Mouse (Mus musculus): Measurements from ENCODE around the gene Gm49405.

The Gm49405 gene

DNA sequence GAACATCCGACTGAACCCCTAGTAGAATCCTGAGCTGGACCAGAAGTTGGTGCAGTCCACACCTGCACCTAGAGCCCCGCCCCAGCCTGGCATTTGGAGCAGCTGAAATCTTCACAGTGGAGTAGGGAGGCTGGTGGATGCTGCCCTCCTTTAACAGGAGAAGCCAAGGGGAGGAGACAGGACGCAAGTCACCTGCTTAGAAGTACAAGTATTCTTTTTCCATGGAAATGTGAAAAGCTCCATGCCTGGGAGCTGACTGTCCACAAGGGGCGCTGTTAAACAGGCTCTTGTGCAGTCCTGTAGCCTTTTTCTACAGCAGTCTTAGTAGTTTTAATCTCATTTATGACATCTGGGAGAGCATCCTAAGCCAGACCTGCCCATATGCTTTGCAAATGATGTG lies 11.7 kb upstream of the Gm49405 start:
- no peak for DNase-seq

- DNase-seq: no peak
Observed at GRCm38 (mm10) chr19:3990804-3991203, 9.6 kb upstream of the Gm49405 start.

DNA sequence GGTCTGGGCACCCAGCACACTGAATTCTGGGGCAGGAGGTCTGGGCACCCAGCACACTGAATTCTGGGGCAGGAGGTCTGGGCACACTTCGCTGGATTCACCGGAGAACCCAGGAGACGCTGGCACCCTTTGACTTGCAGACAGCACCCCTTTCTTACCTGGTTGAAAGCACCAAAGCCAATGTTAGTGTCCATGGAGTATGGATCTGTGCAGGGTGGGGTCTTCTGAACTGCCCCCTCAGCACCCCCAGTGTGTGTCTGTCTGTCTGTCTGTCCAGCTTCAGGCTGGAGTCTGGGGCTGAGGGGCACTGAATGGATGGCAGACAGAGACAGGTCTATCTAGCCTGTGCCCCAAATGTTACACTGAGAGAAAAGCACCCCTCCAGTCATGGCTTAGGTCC lies 8.9 kb upstream of the Gm49405 start:
- DNase-seq: no peak

DNA sequence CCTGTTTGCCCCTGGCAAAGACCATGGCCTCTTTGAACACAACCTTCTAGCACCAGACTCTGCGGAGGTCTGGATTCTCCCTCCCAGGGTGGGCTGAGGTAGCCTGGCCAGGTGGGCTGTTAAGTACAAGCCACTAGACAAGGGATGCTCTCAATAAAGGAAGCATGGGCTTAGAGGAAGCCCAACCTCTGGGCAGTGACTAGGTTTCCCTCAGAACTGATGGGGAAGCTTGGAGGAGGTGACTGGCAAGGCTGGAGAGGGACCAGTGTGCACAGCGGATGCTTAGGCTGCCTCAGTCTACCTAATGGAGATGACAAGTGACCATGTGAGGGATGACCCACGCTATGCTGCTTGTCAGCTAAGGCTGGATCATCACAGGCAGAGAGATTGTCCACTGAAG lies 8.5 kb upstream of the Gm49405 start:
- no peak for DNase-seq

- DNase-seq: no peak
Observed at GRCm38 (mm10) chr19:3992416-3992815, 8.0 kb upstream of the Gm49405 start, which contains the start of gene Tbx10. Gene Tbx10, plus strand, starts transcription at chr19:3992752.

GRCm38 (mm10) chr19:3994932-3995331 lies 5.5 kb upstream of the Gm49405 start:
- DNase-seq: no peak

DNA sequence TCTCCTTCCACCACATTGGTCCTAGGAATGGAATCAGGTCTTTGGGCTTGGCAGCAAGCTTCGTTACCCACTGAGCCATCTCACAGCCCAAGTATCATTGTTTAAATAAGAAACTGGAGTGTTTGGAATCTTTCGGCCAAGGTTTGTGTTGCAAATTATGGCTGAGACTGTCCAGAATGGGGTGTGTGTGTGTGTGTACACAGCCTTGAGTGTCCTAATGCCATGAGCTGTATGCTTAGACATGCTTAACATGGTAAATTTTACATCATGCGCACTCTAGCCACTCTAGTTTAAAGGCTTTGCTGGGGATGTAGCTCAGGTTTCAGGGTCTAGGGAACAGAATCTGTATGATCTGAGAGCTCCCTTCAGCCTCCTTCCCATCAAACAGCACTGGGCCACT lies 4.9 kb upstream of the Gm49405 start:
- DNase-seq: no peak

DNA sequence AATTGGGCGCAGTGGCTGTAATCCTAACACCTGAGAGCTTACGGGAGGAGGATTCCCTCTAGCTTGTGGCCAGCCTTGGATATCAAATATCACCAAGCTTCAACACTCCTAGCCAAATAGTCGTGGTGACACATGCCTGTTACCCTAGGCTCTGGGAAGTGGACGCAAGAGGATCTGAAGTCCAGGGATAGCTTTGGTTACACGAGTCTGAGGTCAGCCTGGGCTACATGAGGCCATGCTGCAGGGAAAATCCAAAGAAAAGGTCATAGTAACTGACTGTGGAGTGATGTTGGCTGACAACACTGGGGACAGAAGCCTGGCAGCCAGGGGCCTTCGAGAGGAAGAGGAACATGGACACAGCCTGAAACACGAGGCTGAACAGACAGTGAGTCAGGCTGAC lies 4.3 kb upstream of the Gm49405 start:
- DNase-seq: no peak

DNA sequence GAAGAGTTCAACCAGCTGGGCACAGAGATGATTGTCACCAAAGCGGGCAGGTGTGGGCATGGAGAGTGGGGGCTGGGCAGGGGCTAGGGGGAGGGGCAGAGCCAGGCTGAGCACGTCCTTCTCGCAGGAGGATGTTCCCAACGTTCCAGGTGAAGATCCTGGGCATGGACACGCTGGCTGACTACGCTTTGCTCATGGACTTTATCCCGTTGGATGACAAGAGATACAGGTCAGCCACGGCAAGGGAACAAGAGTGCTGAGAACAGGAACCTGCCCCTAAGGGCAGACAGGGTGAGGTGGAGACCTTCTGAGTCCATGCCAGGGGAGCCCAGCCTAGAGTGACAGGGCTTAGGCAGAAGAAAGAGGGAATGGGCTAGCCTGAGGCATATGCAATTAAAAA lies 3.7 kb upstream of the Gm49405 start:
- DNase-seq: no peak

- no peak for DNase-seq
Observed at GRCm38 (mm10) chr19:3997231-3997630, 3.2 kb upstream of the Gm49405 start.

GRCm38 (mm10) chr19:3998335-3998734 lies 2.1 kb upstream of the Gm49405 start:
- DNase-seq: no peak

GRCm38 (mm10) chr19:3999121-3999730 lies 1.2 kb upstream of the Gm49405 start:
- no peak for DNase-seq

DNA sequence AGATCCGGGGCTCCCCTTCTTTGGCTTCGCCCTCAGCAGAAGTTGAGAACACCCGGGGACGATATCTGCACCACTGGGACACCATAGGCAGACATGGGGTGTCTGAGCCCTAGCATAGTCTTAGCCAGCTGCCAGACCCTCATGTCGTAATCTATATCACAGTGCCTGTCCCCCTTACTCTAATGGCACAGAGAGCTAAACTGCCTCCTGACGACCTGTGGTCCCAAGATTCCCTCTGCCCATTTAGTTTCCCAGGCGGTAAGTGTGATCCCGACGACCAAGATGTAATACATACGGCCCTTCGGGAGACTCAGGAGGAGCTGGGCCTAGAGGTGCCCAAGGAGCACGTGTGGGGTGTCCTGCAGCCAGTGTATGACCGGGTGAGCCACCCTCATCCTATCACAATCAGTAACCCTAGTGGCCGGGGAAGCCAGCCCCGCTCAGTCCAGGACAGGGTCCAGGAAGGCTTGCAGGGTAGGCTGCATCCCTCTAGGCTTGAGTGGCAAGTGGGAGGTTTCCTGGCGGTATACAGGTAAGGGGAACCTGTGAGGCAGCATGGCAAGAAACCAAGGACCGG lies 611 bp downstream of the Gm49405 start:
- no peak for DNase-seq

- no peak for DNase-seq
Observed at GRCm38 (mm10) chr19:4001752-4002151, 1.3 kb downstream of the Gm49405 start.

DNA sequence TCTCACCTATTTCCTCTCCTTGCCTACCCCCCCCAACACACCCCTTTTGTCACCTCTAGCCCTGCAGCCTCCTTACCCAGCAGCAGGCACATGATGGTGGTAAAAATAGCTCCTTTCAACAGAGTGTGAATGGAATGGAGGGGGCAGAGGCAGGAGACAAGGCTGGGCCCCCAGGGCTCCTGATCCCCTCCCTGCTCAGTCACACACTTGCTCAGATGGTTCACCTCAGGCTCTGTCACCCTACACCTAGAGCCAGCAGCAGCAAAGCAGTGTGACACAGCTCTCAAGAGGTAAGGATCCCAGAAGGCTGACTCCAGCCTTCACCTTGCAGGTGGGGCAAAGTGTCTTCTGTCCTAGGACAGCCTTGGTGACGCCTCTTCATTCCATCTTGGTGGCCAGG lies 2.7 kb downstream of the Gm49405 start, which contains the start of gene Doc2g:
TSS of gene Doc2g (plus strand) at position 202 of the 400 bp plus-strand sequence.
- DNase-seq: no peak

DNA sequence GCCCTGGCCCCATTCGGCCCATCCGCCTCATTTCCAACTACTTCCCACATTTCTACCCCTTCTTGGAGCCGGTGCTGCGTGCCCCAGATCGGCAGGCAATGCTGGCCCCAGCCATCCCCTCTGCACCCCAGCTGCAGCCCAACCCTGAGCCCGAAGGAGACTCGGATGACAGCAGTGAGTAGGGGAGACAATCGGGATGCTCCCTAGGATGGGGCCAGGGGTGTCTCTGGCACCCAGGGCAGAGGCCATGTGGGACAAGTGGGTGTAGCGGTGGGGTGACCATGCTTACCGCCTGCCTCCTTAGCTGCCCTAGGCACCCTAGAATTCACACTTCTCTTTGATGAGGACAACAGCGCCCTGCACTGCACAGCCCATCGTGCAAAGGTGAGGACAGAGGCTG lies 3.2 kb downstream of the Gm49405 start:
- DNase-seq: no peak

- no peak for DNase-seq
Observed at GRCm38 (mm10) chr19:4004331-4004730, 3.9 kb downstream of the Gm49405 start.

GRCm38 (mm10) chr19:4005091-4005490 lies 4.7 kb downstream of the Gm49405 start:
- DNase-seq: no peak

DNA sequence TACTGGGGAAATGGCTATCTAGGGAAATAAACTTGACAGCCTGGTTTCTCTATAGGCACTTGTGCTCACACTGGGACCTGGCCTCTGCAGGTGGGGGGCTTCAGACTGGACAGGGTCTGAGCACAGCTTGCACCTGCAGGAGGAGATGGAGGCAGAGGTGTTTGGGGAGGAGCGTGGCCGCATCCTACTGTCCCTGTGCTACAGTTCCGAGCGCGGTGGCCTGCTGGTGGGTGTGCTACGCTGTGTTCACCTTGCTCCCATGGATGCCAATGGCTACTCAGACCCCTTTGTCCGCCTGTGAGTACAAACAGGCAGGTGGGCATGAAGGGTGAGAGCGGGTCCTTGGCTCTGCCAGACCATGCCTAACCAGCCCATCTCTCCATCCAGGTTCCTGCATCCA lies 5.5 kb downstream of the Gm49405 start:
- no peak for DNase-seq

- DNase-seq: no peak
Observed at GRCm38 (mm10) chr19:4011086-4011485, 10.7 kb downstream of the Gm49405 start.

DNA sequence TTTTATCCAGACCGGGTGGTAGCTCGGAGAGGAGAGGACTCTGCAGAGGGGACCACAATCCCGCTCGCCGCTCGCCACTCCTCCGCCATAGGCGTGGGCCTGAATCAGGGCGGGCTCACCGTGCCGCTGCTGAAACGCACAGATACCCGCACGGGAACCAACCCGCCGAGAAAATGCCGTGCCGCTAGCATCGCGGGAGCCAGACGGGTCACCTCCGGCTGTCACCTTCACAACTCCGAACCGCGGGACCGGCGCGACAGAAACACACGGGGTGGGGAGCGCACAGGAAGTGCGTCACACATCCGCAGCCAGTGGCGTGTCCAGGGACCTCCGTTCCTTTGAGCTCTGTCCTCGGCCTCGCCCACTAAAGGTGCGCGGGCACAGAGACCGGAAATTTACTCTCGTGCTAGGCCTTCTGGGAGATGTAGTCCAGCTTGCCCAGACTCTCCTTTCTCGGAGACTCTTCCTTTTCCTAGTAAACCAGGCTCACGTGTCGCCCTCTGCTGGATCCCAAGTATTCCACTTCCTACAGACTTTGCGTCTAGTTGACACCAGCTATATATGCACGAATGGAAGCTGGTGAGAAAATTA lies 12.1 kb downstream of the Gm49405 start, which contains the start of gene Ndufv1:
TSS of gene Ndufv1 (minus strand) at position 375 of the 591 bp plus-strand sequence.
- DNase-seq: peak; percentile 95

DNA sequence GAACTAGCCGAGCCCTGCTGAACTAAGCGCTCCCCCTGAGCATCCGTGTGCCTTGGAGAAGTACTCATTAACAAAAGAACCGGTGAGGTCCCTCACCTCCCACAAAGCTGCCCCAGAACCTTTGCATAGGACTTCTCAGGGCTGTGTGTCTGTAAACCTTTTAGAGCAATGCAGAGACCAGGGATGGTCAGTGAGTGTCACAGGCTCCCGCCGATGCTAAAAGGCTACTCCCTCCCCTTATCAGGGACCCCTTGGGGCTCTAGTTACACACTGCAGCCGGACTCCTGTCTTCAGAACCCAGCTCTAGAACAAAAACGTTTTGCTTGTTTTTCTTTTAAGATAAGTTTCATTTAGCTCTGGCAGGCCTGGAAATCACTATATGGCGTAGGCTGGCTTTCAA lies 12.6 kb downstream of the Gm49405 start:
- DNase-seq: no peak

DNA sequence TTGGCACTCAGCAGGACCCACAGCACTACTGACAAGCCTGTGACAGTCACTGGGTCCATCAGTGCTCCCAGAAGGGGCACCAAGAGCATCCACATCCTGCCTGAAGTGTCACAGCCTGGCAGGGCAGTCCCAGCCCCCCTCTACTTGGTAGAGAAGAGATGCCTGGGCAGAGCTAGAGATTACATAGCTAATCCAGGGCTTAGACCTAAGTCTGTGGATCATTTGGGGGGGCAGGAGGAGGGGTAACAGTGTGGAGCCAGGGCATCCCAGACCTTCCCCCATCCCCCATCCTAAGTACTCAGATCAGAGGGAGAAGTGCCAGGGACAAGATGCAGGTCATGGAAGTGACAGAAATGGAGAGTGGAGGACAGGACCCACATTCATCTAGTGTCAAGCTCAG lies 14.4 kb downstream of the Gm49405 start:
- DNase-seq: no peak

- DNase-seq: no peak
Observed at GRCm38 (mm10) chr19:4015635-4016034, 15.2 kb downstream of the Gm49405 start.
